Mouse (Mus musculus): ENCODE results near the gene Serpinf1. TPM values are rescaled to one million over a fixed set of nuclear protein-coding genes. Genes with fewer than 3 reads are reported as not detected.
A peak's percentile ranks its signal among the peaks of the same experiment; 100 is the strongest.

Gene Serpinf1
- polyA plus RNA-seq, 1 experiment from 2014 or later, result 72.8 TPM

DNA sequence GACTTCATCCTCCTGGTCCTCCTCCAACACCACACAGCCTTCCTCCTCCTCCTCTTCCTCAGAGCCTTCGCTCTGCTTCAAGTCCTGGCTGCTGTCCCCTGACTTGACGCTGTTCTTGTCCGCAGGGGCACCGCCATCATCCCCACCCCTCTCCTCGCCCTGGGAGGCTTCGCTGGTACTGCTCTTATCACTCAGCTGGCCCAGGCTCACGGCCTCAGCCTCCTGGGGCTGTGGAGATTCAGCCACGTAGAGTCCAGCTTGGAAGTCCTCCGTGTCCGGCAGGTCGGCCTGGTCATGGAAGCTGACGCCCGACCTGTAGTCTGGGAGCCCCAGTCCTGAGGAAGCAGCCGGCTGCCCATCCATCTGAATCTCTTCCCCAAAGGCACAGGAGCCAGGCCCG, 28.4 kb upstream of the Serpinf1 start:
- Histone ChIP-seq H3K36me3 (ENCODE audit: control insufficient read depth, insufficient read depth, low read length) (peaks cover 13% of the 10 kb centered on the region), H3K27me3 (ENCODE audit: control insufficient read depth, insufficient read depth, low read length) (no peaks in the 10 kb centered on the region), H3K4me3 (replicated peaks; ENCODE audit: low read length) (no peak overlapping the region), H3K9me3 (replicated peaks; ENCODE audit: control insufficient read depth, low read length) (no peaks in the 10 kb centered on the region), H3K27ac (ENCODE audit: low read length) (no peak overlapping the region), H3K9ac (ENCODE audit: low read length) (no peak overlapping the region), H3K4me2 (ENCODE audit: low read depth, low read length) (no peak overlapping the region), H3K4me1 (ENCODE audit: control insufficient read depth, insufficient read depth, low read length) (peaks cover 15% of the 10 kb centered on the region)
- WGBS, result 84% methylated on average over 15 of the region's 15 CpGs
- no peak for ATAC-seq (ENCODE audit: insufficient read depth, low FRiP score)

DNA sequence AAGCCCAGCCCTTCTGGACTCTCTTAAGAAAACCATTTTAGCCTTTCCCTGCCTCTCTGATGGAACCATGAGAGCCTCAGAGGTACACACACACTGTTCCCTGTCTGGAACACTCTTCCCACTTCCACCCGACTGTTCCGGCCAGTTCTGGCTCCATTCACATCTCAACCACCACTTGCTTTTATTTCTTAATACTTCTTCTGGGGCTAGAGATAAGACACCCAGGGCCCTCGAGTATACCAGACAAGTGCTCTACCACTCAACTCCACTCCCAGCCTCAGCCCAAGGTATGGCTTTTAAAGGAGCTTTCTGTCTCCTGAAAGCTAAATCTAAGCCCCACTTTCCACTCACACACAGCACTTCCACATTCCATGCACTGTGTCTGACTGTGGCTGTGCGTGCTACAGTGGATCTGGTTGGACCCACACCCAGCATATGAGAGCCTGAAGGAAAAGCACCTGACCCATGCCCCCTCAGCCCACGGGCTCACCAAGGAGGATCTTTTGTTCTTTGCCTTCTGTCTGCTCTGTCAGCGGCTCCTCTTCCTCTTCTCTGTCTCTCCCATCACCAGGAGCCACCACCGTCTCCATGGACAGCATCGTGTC, 27.9 kb upstream of the Serpinf1 start:
- no peak overlapping the region for H3K4me2 ChIP-seq (ENCODE audit: low read depth, low read length)
- no peak for ATAC-seq (ENCODE audit: insufficient read depth, low FRiP score)
- H3K27me3 ChIP-seq (ENCODE audit: control insufficient read depth, insufficient read depth, low read length), result no peaks in the 10 kb centered on the region
- no peaks in the 10 kb centered on the region for H3K9me3 ChIP-seq (replicated peaks; ENCODE audit: control insufficient read depth, low read length)
- H3K4me1 ChIP-seq (ENCODE audit: control insufficient read depth, insufficient read depth, low read length), result peaks cover 15% of the 10 kb centered on the region
- H3K27ac ChIP-seq (ENCODE audit: low read length), result no peak overlapping the region
- H3K36me3 ChIP-seq (ENCODE audit: control insufficient read depth, insufficient read depth, low read length), result peaks cover 13% of the 10 kb centered on the region
- H3K9ac ChIP-seq (ENCODE audit: low read length), result 0 out of 2 replicates have a peak overlapping the region, but pooled peaks have one; percentile 37
- no peak overlapping the region for H3K4me3 ChIP-seq (replicated peaks; ENCODE audit: low read length)
- 81% methylated on average over 8 of the region's 8 CpGs for WGBS

DNA sequence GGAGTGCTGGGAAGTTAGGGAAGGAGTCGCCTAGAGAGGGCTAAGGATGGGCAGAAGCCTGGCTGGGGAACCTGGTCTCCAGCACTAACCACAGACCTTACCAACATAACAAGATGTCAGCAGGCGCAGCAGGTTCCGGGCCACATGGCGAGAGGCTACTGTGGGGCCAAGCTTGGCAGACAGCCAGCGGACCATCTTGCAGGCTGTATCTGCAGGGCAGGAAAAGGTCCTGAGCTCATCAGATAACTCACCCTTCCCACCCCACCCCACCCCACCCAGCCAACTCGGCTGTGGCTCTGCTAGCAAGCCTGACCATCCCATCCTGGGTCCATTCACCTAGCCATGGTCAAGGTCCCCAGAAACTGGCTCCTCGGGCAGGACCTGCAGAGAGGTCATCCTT, 27.2 kb upstream of the Serpinf1 start:
- Histone ChIP-seq H3K9me3 (replicated peaks; ENCODE audit: control insufficient read depth, low read length) (no peaks in the 10 kb centered on the region), H3K9ac (ENCODE audit: low read length) (0 out of 2 replicates have a peak overlapping the region, but pooled peaks have one; percentile 35), H3K4me1 (ENCODE audit: control insufficient read depth, insufficient read depth, low read length) (peaks cover 9% of the 10 kb centered on the region), H3K27ac (ENCODE audit: low read length) (no peak overlapping the region), H3K36me3 (ENCODE audit: control insufficient read depth, insufficient read depth, low read length) (peaks cover 13% of the 10 kb centered on the region), H3K4me3 (replicated peaks; ENCODE audit: low read length) (no peak overlapping the region), H3K27me3 (ENCODE audit: control insufficient read depth, insufficient read depth, low read length) (no peaks in the 10 kb centered on the region), H3K4me2 (ENCODE audit: low read depth, low read length) (no peak overlapping the region)
- ATAC-seq (ENCODE audit: insufficient read depth, low FRiP score), result no peak
- 66% methylated on average over 7 of the region's 7 CpGs for WGBS

DNA sequence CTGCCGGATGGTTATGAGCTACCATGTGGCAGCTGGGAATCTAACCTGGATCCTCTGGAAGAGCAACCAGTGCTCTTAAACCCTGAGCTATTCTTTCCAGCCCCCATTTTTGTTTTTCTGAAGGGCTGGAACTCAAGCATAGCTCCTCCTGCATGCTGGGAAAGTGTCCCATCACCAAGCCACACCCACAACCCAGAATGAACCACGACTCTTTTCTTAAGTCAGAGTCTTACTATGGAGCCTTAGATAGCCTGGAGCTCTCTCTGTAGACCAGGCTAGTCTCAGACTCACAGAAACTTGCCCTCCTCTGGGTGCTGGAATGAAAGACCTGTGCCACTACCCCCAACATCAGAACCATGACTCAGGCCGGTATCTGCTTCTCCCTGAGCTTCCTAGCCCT, 26.1 kb upstream of the Serpinf1 start:
- no peaks in the 10 kb centered on the region for H3K27me3 ChIP-seq (ENCODE audit: control insufficient read depth, insufficient read depth, low read length)
- H3K36me3 ChIP-seq (ENCODE audit: control insufficient read depth, insufficient read depth, low read length), result peaks cover 17% of the 10 kb centered on the region
- no peak for ATAC-seq (ENCODE audit: insufficient read depth, low FRiP score)
- peaks cover 4% of the 10 kb centered on the region for H3K4me1 ChIP-seq (ENCODE audit: control insufficient read depth, insufficient read depth, low read length)
- no peak overlapping the region for H3K27ac ChIP-seq (ENCODE audit: low read length)
- no peaks in the 10 kb centered on the region for H3K9me3 ChIP-seq (replicated peaks; ENCODE audit: control insufficient read depth, low read length)
- 71% methylated on average over 3 of the region's 3 CpGs for WGBS
- H3K9ac ChIP-seq (ENCODE audit: low read length), result no peak overlapping the region
- no peak overlapping the region for H3K4me2 ChIP-seq (ENCODE audit: low read depth, low read length)
- no peak overlapping the region for H3K4me3 ChIP-seq (replicated peaks; ENCODE audit: low read length)

DNA sequence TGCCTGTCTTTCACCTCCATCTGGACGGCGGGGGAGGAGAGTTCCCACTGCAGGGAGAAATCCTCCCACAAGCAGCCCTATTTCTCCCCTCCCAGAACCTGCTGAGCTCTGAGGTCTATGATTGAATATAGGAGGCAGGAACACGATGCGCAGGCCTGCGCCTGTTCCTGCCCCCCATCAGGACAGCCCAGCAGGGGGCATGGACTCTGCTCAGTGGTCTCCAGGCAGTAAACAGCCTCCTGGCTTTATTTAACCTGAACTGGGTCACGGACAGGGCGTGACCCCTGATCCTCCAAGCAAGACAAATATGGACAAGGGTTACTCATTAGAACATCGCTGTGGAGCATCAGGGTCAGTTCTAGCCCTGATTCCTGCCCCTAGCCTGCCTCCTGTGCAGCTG, 21.2 kb upstream of the Serpinf1 start:
- no peak overlapping the region for H3K4me3 ChIP-seq (replicated peaks; ENCODE audit: low read length)
- peaks cover 13% of the 10 kb centered on the region for H3K36me3 ChIP-seq (ENCODE audit: control insufficient read depth, insufficient read depth, low read length)
- no peaks in the 10 kb centered on the region for H3K4me1 ChIP-seq (ENCODE audit: control insufficient read depth, insufficient read depth, low read length)
- 64% methylated on average over 8 of the region's 8 CpGs for WGBS
- no peaks in the 10 kb centered on the region for H3K27me3 ChIP-seq (ENCODE audit: control insufficient read depth, insufficient read depth, low read length)
- no peaks in the 10 kb centered on the region for H3K9me3 ChIP-seq (replicated peaks; ENCODE audit: control insufficient read depth, low read length)
- no peak overlapping the region for H3K4me2 ChIP-seq (ENCODE audit: low read depth, low read length)
- H3K27ac ChIP-seq (ENCODE audit: low read length), result no peak overlapping the region
- ATAC-seq (ENCODE audit: insufficient read depth, low FRiP score), result no peak
- H3K9ac ChIP-seq (ENCODE audit: low read length), result no peak overlapping the region; the same call in 1 of the 2 replicates

DNA sequence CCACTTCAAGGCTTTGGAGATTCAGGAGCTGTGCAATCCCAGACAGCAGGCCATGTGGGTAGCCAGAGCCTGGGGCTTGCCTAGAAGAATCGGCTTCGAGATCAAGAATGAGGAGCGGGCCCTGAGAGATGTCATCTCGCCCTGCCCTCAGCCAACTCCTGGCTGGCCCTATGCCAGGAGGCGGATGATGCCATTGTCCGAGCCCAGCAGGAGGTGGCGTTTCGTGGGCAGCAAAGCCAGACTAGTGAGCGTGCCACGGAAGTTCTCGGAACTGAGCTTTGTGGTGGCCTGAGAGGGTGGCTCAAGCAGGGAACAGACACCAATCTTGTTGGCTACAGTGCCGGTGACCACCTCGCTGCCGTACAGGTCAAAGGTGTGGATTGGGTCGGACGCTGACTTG, 19.1 kb upstream of the Serpinf1 start:
- no peak for ATAC-seq (ENCODE audit: insufficient read depth, low FRiP score)
- 94% methylated on average over 16 of the region's 16 CpGs for WGBS
- H3K4me2 ChIP-seq (ENCODE audit: low read depth, low read length), result no peak overlapping the region
- no peak overlapping the region for H3K9ac ChIP-seq (ENCODE audit: low read length)
- no peaks in the 10 kb centered on the region for H3K27me3 ChIP-seq (ENCODE audit: control insufficient read depth, insufficient read depth, low read length)
- H3K4me1 ChIP-seq (ENCODE audit: control insufficient read depth, insufficient read depth, low read length), result no peaks in the 10 kb centered on the region
- no peak overlapping the region for H3K4me3 ChIP-seq (replicated peaks; ENCODE audit: low read length)
- H3K36me3 ChIP-seq (ENCODE audit: control insufficient read depth, insufficient read depth, low read length), result peaks cover 3% of the 10 kb centered on the region; the same call in 1 of the 2 replicates
- H3K27ac ChIP-seq (ENCODE audit: low read length), result no peak overlapping the region
- H3K9me3 ChIP-seq (replicated peaks; ENCODE audit: control insufficient read depth, low read length), result no peaks in the 10 kb centered on the region

DNA sequence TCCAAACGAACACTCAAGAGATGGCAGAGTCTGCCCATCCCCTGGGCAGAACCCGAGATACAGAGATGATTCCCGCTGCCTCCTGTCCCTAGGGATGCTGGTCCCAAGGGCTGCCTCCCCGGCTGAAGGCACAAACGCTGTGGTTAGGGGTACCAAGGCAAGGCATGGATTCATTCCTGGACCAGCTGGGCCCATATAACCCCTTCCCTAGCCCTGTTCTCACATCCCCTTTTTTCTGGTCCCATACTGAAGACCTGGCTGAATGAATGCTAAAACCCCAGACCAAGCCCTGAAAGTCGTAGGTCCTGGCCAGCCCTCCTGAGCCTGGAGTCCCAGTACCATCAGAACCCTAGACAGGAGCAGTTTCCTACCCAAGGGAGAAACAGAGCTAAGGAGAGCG, 18.5 kb upstream of the Serpinf1 start:
- ATAC-seq (ENCODE audit: insufficient read depth, low FRiP score), result no peak
- H3K9ac ChIP-seq (ENCODE audit: low read length), result no peak overlapping the region
- no peaks in the 10 kb centered on the region for H3K9me3 ChIP-seq (replicated peaks; ENCODE audit: control insufficient read depth, low read length)
- H3K4me1 ChIP-seq (ENCODE audit: control insufficient read depth, insufficient read depth, low read length), result no peaks in the 10 kb centered on the region
- H3K36me3 ChIP-seq (ENCODE audit: control insufficient read depth, insufficient read depth, low read length), result peaks cover 3% of the 10 kb centered on the region; the same call in 1 of the 2 replicates
- WGBS, result 74% methylated on average over 7 of the region's 7 CpGs
- no peaks in the 10 kb centered on the region for H3K27me3 ChIP-seq (ENCODE audit: control insufficient read depth, insufficient read depth, low read length)
- H3K4me2 ChIP-seq (ENCODE audit: low read depth, low read length), result no peak overlapping the region
- H3K27ac ChIP-seq (ENCODE audit: low read length), result no peak overlapping the region
- no peak overlapping the region for H3K4me3 ChIP-seq (replicated peaks; ENCODE audit: low read length)

DNA sequence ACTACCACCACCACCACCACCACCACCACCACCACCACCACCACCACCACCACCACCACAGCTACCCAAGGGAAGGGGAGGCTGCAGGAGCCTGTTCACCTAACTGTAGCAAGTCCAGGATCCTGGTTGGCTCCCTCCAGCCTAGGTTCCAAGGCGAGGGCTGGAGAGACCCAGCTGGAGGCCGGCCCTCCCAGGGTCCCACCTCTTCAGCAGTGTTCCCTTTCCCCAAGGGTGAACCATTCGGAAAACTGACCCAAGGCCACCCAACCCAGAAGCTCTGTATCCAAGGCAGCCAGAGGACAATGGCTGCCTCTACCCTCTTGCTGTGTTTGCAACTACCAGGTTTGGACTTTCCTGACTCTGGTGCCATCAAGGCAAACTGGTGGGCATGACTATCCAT, 17.4 kb upstream of the Serpinf1 start:
- Histone ChIP-seq H3K4me1 (ENCODE audit: control insufficient read depth, insufficient read depth, low read length) (no peaks in the 10 kb centered on the region), H3K4me2 (ENCODE audit: low read depth, low read length) (no peak overlapping the region), H3K36me3 (ENCODE audit: control insufficient read depth, insufficient read depth, low read length) (peaks cover 3% of the 10 kb centered on the region; the same call in 1 of the 2 replicates), H3K27me3 (ENCODE audit: control insufficient read depth, insufficient read depth, low read length) (no peaks in the 10 kb centered on the region), H3K9me3 (replicated peaks; ENCODE audit: control insufficient read depth, low read length) (no peaks in the 10 kb centered on the region), H3K27ac (ENCODE audit: low read length) (no peak overlapping the region), H3K9ac (ENCODE audit: low read length) (no peak overlapping the region), H3K4me3 (replicated peaks; ENCODE audit: low read length) (no peak overlapping the region)
- 86% methylated on average over 3 of the region's 3 CpGs for WGBS
- ATAC-seq (ENCODE audit: insufficient read depth, low FRiP score), result no peak

DNA sequence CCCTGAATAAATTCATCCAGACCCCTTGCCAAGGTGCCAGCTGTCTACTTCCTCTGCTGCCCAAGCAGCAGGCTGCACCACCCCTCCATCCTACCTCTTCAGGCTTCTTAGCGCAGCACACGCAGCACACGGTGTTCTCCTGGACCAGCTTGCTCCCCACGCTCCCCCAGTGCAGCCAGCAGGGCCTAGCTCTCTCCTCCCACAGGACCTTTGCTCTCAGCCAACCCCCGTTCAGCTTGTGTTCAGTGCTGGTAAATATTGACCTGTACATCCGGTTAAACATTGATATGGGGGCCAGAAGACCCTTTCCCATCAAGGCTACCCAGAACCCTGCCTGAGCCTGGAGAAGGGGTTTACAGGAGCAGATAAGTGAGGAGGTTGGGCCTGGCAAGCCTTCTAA, 16.9 kb upstream of the Serpinf1 start, which contains the start of gene Serpinf2:
TSS of gene Serpinf2 (minus strand) at position 229 of the 400 bp plus-strand sequence.
- H3K4me3 ChIP-seq (replicated peaks; ENCODE audit: low read length), result no peak within 1 kb of the TSS
- no peak within 1 kb of the TSS; the same call in 1 of the 2 replicates for H3K9ac ChIP-seq (ENCODE audit: low read length)
- ATAC-seq (ENCODE audit: insufficient read depth, low FRiP score), result peak; percentile 87
- no peaks in the 10 kb centered on the region for H3K9me3 ChIP-seq (replicated peaks; ENCODE audit: control insufficient read depth, low read length)
- H3K27ac ChIP-seq (ENCODE audit: low read length), result peak within 1 kb of the TSS; percentile 60
- 61% methylated on average over 6 of the region's 6 CpGs for WGBS
- no peaks in the 10 kb centered on the region for H3K27me3 ChIP-seq (ENCODE audit: control insufficient read depth, insufficient read depth, low read length)
- H3K4me1 ChIP-seq (ENCODE audit: control insufficient read depth, insufficient read depth, low read length), result no peaks in the 10 kb centered on the region
- H3K4me2 ChIP-seq (ENCODE audit: low read depth, low read length), result peak within 1 kb of the TSS; percentile 7; the same call in 1 of the 2 replicates
- H3K36me3 ChIP-seq (ENCODE audit: control insufficient read depth, insufficient read depth, low read length), result peaks cover under 1% of the 10 kb centered on the region; the same call in 1 of the 2 replicates
